Mouse (Mus musculus): ENCODE data around the gene Acot6.

Acot6 gene

GRCm38 (mm10) chr12:84101493-84101845 lies 1.0 kb downstream of the Acot6 start:
- DNase-seq (ENCODE audit: low read depth, low spot score), result no peak

- DNase-seq (ENCODE audit: low read depth, low spot score), result no peak
Observed at GRCm38 (mm10) chr12:84107012-84107411, 6.6 kb downstream of the Acot6 start.

DNA sequence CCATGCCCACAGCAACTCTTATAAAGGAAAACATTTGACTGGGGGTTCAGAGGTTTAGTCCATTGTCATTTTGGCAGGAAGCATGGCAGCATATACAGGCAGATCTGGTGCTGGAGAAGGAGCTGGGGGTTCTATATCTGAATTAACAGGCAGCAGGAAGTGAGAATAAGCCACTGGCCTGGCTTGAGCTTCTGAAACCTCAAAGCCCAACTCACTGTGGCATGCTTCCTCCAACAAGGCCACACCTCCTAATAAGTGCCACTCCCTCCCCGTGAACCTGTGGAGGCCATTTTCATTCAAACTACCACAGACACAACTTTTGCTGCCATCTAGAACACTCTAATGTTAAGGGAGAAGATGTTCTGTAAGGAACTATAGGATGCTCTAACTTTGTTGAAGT lies 7.2 kb downstream of the Acot6 start:
- no peak for DNase-seq (ENCODE audit: low read depth, low spot score)

DNA sequence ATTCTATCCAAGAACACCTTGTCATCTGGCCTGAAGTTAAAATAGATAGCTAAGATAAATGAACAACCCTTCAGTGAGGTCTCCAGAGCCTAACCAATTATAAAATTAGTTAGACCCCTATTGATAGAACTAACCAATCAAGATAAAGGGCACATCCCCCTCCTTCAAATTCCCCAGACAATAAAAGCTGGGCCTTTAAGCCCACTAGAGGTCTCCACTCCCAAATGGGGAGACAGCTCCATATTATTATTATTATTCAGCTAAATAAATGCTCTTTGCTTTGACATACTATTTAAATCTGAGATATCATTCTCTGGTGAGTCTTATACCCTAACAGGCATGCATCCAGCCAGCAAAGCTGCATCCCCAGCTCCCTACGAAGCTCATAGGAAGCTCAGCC lies 9.5 kb downstream of the Acot6 start:
- no peak for DNase-seq (ENCODE audit: low read depth, low spot score)

GRCm38 (mm10) chr12:84110814-84111213 lies 10.4 kb downstream of the Acot6 start:
- no peak for DNase-seq (ENCODE audit: low read depth, low spot score)

DNA sequence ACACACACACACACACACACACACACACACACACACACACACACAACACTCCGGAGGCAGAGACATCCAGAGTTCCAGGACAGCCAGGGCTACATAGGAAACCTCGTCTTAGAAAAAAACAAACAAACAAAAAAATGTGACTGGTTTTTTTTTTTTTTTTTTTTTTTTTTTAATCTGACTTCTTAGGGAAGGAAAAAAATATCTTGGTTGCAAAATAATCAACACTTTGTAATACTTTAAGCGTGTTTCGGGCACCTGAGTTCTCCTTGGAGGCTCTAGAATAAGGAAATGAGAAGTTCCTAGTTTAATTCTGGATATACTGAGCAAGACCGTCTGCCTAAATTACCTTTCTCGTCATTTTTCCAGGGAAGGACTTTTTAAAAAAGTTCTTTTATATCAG lies 13.2 kb downstream of the Acot6 start:
- DNase-seq (ENCODE audit: low read depth, low spot score), result no peak

DNA sequence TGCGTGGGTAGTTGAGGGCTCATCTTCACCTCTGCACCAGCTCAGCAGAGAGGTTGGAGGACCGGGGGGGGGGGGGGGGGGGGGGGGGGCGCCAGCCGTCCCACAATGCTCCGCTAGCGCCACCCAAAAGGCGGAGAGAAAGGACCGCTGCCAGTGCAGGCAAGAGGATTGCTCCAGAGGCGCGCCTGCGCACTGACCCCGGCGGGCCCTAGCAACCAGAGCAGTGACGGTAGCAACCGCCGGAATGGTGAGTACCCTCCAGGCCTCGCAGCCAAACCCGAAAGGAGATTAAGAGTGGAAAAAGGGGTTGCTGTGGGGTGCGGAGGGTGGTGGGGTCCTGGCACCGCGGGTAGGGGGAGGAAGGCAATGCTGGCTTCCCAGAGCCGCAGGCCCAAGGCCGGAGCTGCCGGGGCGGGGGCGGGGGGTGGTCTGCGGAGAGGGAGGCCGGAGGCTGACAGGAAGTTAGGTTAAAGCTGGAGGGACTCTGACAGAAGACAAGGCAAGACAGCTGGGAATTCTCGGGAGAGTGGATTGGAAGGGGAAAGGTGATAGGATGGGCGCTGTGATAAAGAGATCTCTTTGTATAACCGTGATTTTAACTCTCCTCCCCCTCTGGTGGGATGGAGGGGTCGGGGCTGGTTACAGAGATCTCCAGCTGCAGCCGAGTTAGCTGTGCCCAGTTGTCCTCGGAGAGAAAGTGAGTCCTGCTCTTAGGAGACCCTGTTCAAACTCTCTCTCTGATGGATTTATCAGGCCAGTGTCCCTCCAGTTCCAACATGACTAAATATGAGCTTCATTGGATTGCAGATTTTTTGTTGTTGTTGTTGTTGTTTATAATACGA lies 13.9 kb downstream of the Acot6 start, which contains the start of gene Dnal1:
Gene Dnal1, plus strand, starts transcription at position 214 of the 842 bp plus-strand sequence.
- DNase-seq (ENCODE audit: low read depth, low spot score), result peak; percentile 69

GRCm38 (mm10) chr12:84119584-84119983 lies 19.1 kb downstream of the Acot6 start:
- DNase-seq (ENCODE audit: low read depth, low spot score), result no peak

DNA sequence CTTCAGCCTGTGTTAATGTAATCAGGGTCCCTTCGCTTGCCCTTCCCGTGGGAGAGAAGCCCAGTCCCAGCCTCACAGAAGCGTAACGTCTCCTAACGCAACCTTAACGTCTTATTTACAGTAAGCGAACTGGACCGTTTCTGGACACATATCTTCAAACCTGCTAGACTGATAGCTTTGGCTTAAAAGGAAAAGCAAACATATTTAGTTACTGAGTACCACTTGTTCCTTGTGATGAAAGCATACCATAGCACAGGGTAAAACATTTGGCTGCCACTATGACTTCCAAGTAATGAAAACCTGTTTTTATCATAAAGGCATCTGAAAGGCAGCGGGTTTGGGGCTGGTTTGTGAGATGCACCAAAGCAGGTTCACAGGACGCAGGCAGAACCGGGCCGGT lies 25.4 kb downstream of the Acot6 start:
- DNase-seq (ENCODE audit: low read depth, low spot score), result no peak

DNA sequence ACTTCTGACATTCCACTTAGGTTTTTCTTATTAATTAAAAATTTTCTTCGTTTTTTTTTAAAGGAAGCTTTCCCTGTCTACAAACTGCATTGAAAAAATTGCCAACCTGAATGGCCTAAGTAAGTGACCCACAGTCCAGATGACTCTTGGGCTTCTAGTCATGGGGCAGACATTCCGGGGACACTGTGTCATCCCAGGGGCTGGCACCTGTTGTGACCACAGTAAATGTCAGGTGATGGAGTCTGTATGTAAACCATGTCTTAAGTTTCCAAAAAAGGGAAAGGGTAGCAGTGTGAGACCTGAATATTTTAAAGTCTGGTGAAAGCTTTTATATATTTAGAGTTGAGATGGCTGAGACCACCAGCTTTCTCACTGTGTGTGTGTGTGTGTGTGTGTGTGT lies 26.4 kb downstream of the Acot6 start:
- no peak for DNase-seq (ENCODE audit: low read depth, low spot score)

DNA sequence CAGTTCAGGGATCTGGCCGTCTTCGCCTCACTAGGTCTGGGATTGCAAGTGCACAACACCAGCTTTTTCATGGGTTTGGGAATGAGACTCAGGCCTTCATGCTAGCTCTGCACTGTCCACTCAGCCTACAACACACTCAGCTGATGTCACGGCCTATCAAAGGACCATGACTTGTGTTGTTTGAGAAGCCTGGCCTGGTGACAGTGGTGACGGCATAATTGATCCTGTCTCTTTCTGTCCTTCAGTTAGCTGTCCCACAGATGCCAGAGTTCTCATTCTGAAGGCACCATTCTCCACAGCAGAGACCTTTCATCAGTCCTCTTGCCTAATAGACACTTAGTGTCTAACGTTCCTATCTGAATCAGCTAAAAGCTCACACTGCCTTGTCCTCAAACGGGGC lies 28.1 kb downstream of the Acot6 start:
- no peak for DNase-seq (ENCODE audit: low read depth, low spot score)

- DNase-seq (ENCODE audit: low read depth, low spot score), result no peak
Observed at GRCm38 (mm10) chr12:84129931-84130330, 29.5 kb downstream of the Acot6 start.

DNA sequence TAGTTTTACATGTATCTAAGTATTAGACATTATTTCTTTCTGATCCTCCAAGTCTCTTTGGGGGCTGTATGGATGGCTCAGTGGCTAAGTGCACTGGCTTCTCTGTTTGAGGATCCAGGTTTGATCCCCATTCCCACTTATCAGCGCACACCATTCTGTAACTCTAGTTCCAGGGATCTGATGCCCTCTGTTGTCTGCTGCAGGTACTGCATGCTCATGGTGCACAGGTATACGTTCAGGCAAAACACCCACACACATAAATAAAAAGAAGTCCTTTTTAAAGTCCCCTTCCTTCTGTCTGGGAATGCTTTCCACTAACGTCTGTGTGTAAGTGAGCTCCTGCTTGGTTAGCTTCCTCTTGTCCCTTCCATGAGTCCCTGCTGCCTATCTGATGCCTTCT lies 31.8 kb downstream of the Acot6 start:
- DNase-seq (ENCODE audit: low read depth, low spot score), result peak; percentile 45

GRCm38 (mm10) chr12:84137131-84137530 lies 36.7 kb downstream of the Acot6 start:
- no peak for DNase-seq (ENCODE audit: low read depth, low spot score)

DNA sequence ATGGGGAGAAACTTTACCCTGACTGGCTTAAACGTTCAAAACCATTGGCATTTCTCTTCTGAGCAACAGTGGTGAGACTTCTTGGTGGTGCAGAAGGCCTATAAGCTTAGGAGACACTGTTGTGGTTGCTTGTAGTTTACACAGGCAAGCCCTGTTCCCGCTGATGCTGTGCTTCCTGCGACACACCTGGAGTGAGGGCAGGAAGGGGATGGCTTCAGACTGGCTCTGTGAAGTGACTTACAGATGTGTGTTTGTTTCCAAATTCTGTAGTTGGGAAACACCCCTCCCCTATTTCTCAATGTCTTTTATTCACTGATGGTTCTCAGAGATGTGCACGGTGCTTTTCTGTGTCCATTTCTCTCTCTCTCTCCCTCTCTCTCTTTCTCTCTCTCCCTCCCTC lies 39.7 kb downstream of the Acot6 start:
- DNase-seq (ENCODE audit: low read depth, low spot score), result no peak

- DNase-seq (ENCODE audit: low read depth, low spot score), result no peak
Observed at GRCm38 (mm10) chr12:84141271-84141670, 40.8 kb downstream of the Acot6 start.

DNA sequence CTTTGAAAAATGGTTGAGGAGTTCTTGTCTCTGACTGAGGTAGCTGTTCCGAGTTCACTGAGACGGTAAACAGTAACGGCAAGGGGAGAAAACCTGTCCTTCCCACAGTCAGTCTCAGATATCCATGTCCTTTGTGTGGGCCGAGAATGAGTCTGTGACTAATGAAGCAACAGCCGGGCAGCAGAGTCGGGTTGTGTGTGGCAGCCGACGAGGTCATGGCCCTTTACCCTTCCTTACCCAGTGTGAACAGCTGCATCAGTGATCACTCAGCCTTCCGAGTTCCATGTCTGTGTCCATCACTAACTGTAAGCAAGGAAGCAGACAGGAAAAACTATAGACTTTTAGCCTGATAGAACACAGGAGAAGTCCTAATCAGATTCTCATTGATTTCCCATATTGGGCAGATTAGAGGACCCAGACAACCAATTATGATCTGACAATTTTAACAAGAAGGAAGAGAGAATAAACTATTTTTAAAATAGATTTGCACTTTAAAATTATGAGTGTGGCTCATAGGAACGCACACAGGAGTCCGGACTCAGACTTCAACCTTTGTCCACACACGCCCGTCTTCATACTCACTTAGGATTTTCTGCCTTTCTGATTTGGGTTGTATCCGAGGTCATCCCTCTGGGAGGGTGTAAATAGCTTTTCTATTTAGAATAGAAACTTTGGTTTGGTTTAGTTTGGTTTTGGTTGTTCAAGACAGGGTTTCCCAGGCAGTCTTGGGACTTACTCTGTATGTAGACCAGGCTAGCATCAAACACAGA lies 42.0 kb downstream of the Acot6 start:
- no peak for DNase-seq (ENCODE audit: low read depth, low spot score)

DNA sequence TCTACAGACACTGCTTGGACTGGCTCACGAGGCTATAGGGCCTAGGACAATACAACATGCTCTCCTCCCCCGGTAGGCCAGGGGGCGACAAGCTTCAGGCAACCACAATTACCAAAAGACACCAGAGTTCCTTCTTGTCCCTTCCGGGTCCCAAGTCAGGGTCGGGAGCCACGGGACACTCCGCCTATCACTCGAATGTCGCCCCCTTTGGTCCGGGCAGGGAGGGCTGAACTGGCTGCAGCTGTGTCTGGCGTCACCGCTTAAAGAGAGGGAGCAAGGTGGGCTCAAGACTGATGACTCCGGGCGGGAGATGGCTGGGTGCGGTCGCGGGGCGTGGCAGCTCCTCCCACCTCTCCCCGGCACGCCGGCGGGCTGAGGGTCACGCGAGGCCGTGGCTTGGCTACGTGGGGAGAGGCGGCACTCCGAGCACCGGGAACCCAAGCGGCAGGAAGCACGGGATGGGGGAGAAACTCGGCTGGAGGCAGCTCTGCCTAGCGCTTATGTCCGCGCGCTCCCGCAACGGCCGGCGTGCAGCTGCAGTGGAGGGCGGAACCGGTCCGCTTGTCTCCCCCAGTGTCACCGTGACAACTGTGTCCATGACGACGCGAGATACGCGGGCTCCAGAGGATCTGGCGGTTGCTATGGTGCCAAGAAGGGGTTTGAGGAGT lies 47.6 kb downstream of the Acot6 start, which contains the start of gene Pnma1:
Gene Pnma1, minus strand, starts transcription at position 536 of the 668 bp plus-strand sequence.
- DNase-seq (ENCODE audit: low read depth, low spot score), result peak; percentile 50

- DNase-seq (ENCODE audit: low read depth, low spot score), result no peak
Observed at GRCm38 (mm10) chr12:84148622-84149012, 48.2 kb downstream of the Acot6 start.

DNA sequence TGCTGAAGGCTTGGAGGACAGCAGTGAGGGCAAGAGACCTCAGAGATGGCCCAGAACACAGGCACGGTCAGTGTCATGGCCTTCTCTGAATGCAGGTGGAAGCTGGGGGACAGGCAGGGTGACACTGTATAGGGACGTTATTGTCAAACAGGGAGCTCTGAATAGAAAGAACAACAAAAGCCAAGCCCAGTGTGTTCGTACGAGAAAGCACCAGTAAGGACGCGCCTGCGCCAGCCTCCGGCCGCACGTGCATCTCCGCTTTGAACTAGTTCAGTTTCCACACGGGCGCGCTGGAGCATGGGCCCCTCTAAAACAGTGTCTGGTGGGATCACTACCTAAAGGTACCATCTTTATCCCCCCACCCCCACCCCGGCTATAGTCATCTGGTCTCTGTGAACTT lies 49.5 kb downstream of the Acot6 start:
- no peak for DNase-seq (ENCODE audit: low read depth, low spot score)

GRCm38 (mm10) chr12:84150976-84151375 lies 50.5 kb downstream of the Acot6 start:
- no peak for DNase-seq (ENCODE audit: low read depth, low spot score)

GRCm38 (mm10) chr12:84151911-84152310 lies 51.5 kb downstream of the Acot6 start:
- no peak for DNase-seq (ENCODE audit: low read depth, low spot score)

Measured in WW6 (cell line).